Mouse (Mus musculus) thymus, postnatal 25 days (tissue): ENCODE measurements around the gene Ms4a1.
"Not testable (repeated sequence)": the region's sequence is repeated elsewhere in the genome, so short reads cannot be mapped to it uniquely, and the experiment has no call there.

Experiments used
- DNase-seq: peaks from one replicate; pipeline ENCODE4 v3.0.0; 2022

The Ms4a1 gene

GRCm38 (mm10) chr19:11266052-11266845, at the start of gene Ms4a1:
Ms4a1 (minus strand) TSS chr19:11266241.
- DNase-seq, result no peak

- no peak for DNase-seq
These were observed 48.3 kb upstream of the Ms4a1 start, which contains the start of gene Ms4a14 for GRCm38 (mm10) chr19:11314354-11314753. Ms4a14 (minus strand) TSS chr19:11314454.

GRCm38 (mm10) chr19:11308888-11309287, 42.8 kb upstream of the Ms4a1 start:
- DNase-seq, result no peak

GRCm38 (mm10) chr19:11299529-11299928, 33.5 kb upstream of the Ms4a1 start:
- not testable (repeated sequence) for DNase-seq

- DNase-seq, result no peak
These were observed 32.9 kb upstream of the Ms4a1 start for GRCm38 (mm10) chr19:11298939-11299338.

- DNase-seq, result not testable (repeated sequence)
These were observed 27.6 kb upstream of the Ms4a1 start for GRCm38 (mm10) chr19:11293616-11294015.

- peak; percentile 31 for DNase-seq
These were observed 26.9 kb upstream of the Ms4a1 start for GRCm38 (mm10) chr19:11292990-11293389.

- no peak for DNase-seq
These were observed 17.7 kb upstream of the Ms4a1 start, which contains the start of gene Ms4a5 for GRCm38 (mm10) chr19:11283773-11284172. Ms4a5 (minus strand) TSS chr19:11283873.

GRCm38 (mm10) chr19:11280223-11280622, 14.2 kb upstream of the Ms4a1 start:
- no peak for DNase-seq

GRCm38 (mm10) chr19:11276431-11276830, 10.4 kb upstream of the Ms4a1 start:
- no peak for DNase-seq

GRCm38 (mm10) chr19:11266956-11267355, 915 bp upstream of the Ms4a1 start:
- DNase-seq, result no peak

GRCm38 (mm10) chr19:11264602-11265185, 1.3 kb downstream of the Ms4a1 start:
- DNase-seq, result no peak

GRCm38 (mm10) chr19:11263549-11263948, 2.5 kb downstream of the Ms4a1 start:
- DNase-seq, result no peak

GRCm38 (mm10) chr19:11262932-11263331, 3.1 kb downstream of the Ms4a1 start:
- not testable (repeated sequence) for DNase-seq

GRCm38 (mm10) chr19:11261522-11261921, 4.5 kb downstream of the Ms4a1 start:
- DNase-seq, result no peak

- DNase-seq, result no peak
These were observed 21.8 kb downstream of the Ms4a1 start for GRCm38 (mm10) chr19:11244230-11244629.

- no peak for DNase-seq
These were observed 23.5 kb downstream of the Ms4a1 start for GRCm38 (mm10) chr19:11242560-11242959.

GRCm38 (mm10) chr19:11235820-11236219, 30.2 kb downstream of the Ms4a1 start:
- no peak for DNase-seq

- no peak for DNase-seq
These were observed 30.9 kb downstream of the Ms4a1 start for GRCm38 (mm10) chr19:11234921-11235735.

GRCm38 (mm10) chr19:11234244-11234643, 31.8 kb downstream of the Ms4a1 start:
- DNase-seq, result no peak

GRCm38 (mm10) chr19:11232348-11232747, 33.7 kb downstream of the Ms4a1 start, which contains the start of gene Ms4a12:
Ms4a12 (minus strand) TSS chr19:11232448.
- DNase-seq, result no peak
